Mouse (Mus musculus) ES-E14 (cell line): ENCODE measurements around the gene Timm29.

Experiments used
- CHD2 ChIP-seq: IDR thresholded peaks from 2 replicates; pipeline ENCODE4 v1.6.1; 2014; ENCODE audit warnings: mild to moderate bottlenecking, low read depth, low read length, inconsistent platforms
- HCFC1 ChIP-seq: IDR thresholded peaks from 2 replicates; pipeline ENCODE4 v1.6.1; 2012; ENCODE audit warnings: low read length, inconsistent platforms, borderline replicate concordance; ENCODE audit not compliant: insufficient read depth
- MAFK ChIP-seq: IDR thresholded peaks from 2 replicates; pipeline ENCODE4 v1.6.1; 2014; ENCODE audit warnings: mild to moderate bottlenecking, low read depth, low read length, inconsistent platforms; ENCODE audit not compliant: insufficient read depth
- ZNF384 ChIP-seq: IDR thresholded peaks from 2 replicates; pipeline ENCODE4 v1.6.1; 2012; ENCODE audit warnings: low read depth, low read length, inconsistent platforms

- TF ChIP-seq CHD2: no peak
- TF ChIP-seq MAFK: no peak
- TF ChIP-seq ZNF384: no peak
- TF ChIP-seq HCFC1: no peak
These were observed 38.8 kb upstream of the Timm29 start for GRCm38 (mm10) chr9:21553607-21554273.
